Mouse (Mus musculus) heart, embryonic 11.5 days (tissue): ENCODE measurements at regions not wholly inside any gene's neighbourhood (a gene's known extent, or its start where the extent isn't known, plus 50 kb on each side); places are given as distances from the start of the nearest gene placed in this dataset.

ENCODE experiments used
- ATAC-seq: fragments of 200-750 bp; cut with Nextera tagmentation; replicated peaks from 2 replicates; pipeline ENCODE4 v1.8.0; 2017; ENCODE audit warnings: moderate library complexity; ENCODE audit not compliant: insufficient number of reproducible peaks, low FRiP score, low TSS enrichment
- H3K27ac ChIP-seq: fragments of 300-500 bp; sonication (generic); 2 replicates; pipeline ENCODE4 v1.5.1; 2014; ENCODE audit warnings: mild to moderate bottlenecking, low read depth, low read length
- H3K27me3 ChIP-seq: fragments of 300-500 bp; sonication (generic); 2 replicates; pipeline ENCODE4 v1.6.1; 2014; ENCODE audit warnings: mild to moderate bottlenecking, low read length, mixed read lengths; ENCODE audit not compliant: control insufficient read depth, insufficient read depth
- H3K36me3 ChIP-seq: fragments of 300-500 bp; sonication (generic); 2 replicates; pipeline ENCODE4 v1.6.1; 2014; ENCODE audit warnings: mild to moderate bottlenecking, low read length, moderate library complexity, mixed read lengths; ENCODE audit not compliant: control insufficient read depth, insufficient read depth
- H3K4me1 ChIP-seq: fragments of 300-500 bp; sonication (generic); 2 replicates; pipeline ENCODE4 v1.6.1; 2014; ENCODE audit warnings: low read length; ENCODE audit not compliant: control insufficient read depth, insufficient read depth
- H3K4me2 ChIP-seq: fragments of 300-500 bp; sonication (generic); 2 replicates; pipeline ENCODE4 v1.6.1; 2014; ENCODE audit warnings: mild to moderate bottlenecking, moderate library complexity
- H3K4me3 ChIP-seq: fragments of 300-500 bp; sonication (generic); 2 replicates; pipeline ENCODE4 v1.5.1; 2014; ENCODE audit warnings: low read depth, low read length
- H3K9ac ChIP-seq: fragments of 300-500 bp; sonication (generic); 2 replicates; pipeline ENCODE4 v1.6.1; 2014; ENCODE audit warnings: mild to moderate bottlenecking, low read depth, low read length, moderate library complexity
- H3K9me3 ChIP-seq: fragments of 300-500 bp; sonication (generic); replicated peaks from 2 replicates; pipeline ENCODE4 v1.6.1; 2016; ENCODE audit warnings: low read length; ENCODE audit not compliant: control insufficient read depth
- WGBS: fragments of 180-500 bp; shearing (Covaris S2); extraction: QIAGEN DNeasy Blood & Tissue Kit; methylation state at CpG from one replicate; pipeline ENCODE4 v1.1.7; 2014; ENCODE audit not compliant: insufficient replicate concordance; 5-methylcytosine and 5-hydroxymethylcytosine counted together

- no peak for ATAC-seq
- no peak overlapping the region for H3K4me2 ChIP-seq
Observed at GRCm38 (mm10) chr12:107539683-107540082, 51.3 kb downstream of the 3110018I06Rik start.

GRCm38 (mm10) chr12:107541196-107541595 lies 52.8 kb downstream of the 3110018I06Rik start:
- ATAC-seq = no peak
- WGBS = 59% methylated on average over 5 of the region's 5 CpGs
- Histone ChIP-seq H3K9me3 (no peaks in the 10 kb centered on the region), H3K27ac (no peak overlapping the region), H3K36me3 (no peaks in the 10 kb centered on the region), H3K4me2 (no peak overlapping the region), H3K4me1 (no peaks in the 10 kb centered on the region; the same call in 1 of the 2 replicates), H3K4me3 (no peak overlapping the region), H3K9ac (no peak overlapping the region), H3K27me3 (no peaks in the 10 kb centered on the region)

More at GRCm38 (mm10) chr12:107539683-107540082, 51.3 kb downstream of the 3110018I06Rik start:
- H3K36me3 ChIP-seq = no peaks in the 10 kb centered on the region
- H3K27me3 ChIP-seq = no peaks in the 10 kb centered on the region
- no peaks in the 10 kb centered on the region; the same call in 1 of the 2 replicates for H3K4me1 ChIP-seq
- H3K9me3 ChIP-seq = no peaks in the 10 kb centered on the region
- H3K4me3 ChIP-seq = no peak overlapping the region
- no peak overlapping the region for H3K9ac ChIP-seq
- no peak overlapping the region for H3K27ac ChIP-seq
- WGBS = 30% methylated on average over 3 of the region's 3 CpGs

DNA sequence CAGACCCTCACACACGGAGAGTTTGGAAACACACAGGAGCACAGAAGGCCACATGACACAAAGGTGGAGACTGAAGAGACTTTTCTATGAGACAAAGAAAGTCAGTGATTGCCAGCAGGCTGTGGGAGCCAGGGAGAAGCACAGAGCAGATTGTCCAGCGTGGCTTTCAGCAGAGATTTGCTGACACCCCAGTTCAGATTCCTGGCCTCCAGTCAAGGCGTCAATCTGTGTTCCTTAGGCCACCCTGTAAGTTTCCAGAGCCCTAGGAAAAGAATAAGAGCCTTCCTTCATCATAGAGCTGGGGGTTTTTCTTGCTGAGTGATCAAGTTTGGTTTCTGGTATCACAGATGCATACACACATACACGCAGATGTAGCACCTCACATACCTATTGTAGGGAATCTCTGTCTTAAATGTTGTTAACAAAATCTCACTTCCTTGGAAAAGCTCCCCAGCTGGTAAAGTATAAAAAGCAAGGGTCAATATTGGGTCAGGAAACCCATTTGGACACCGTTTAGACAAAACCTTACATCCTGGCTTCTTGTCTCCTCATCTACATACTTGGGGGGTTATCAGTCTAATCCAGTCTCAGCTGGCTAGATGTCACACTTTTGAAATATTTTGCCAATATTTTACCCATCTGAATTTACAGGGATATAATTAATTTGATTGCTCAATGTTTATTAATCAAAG lies 58.9 kb downstream of the 3110018I06Rik start:
- H3K4me2 ChIP-seq = no peak overlapping the region
- H3K9ac ChIP-seq = no peak overlapping the region
- H3K27me3 ChIP-seq = no peaks in the 10 kb centered on the region
- no peak overlapping the region for H3K4me3 ChIP-seq
- 55% methylated on average over 5 of the region's 5 CpGs for WGBS
- no peaks in the 10 kb centered on the region for H3K9me3 ChIP-seq
- no peaks in the 10 kb centered on the region for H3K4me1 ChIP-seq
- no peak for ATAC-seq
- H3K27ac ChIP-seq = no peak overlapping the region
- H3K36me3 ChIP-seq = no peaks in the 10 kb centered on the region

GRCm38 (mm10) chr12:107547886-107548448 lies 59.5 kb downstream of the 3110018I06Rik start:
- no peak overlapping the region for H3K9ac ChIP-seq
- no peak overlapping the region for H3K4me2 ChIP-seq
- ATAC-seq = no peak
- H3K27me3 ChIP-seq = no peaks in the 10 kb centered on the region
- H3K4me3 ChIP-seq = no peak overlapping the region
- no peak overlapping the region for H3K27ac ChIP-seq
- H3K36me3 ChIP-seq = no peaks in the 10 kb centered on the region
- H3K4me1 ChIP-seq = no peaks in the 10 kb centered on the region
- H3K9me3 ChIP-seq = no peaks in the 10 kb centered on the region
- 70% methylated on average over 3 of the region's 3 CpGs for WGBS

- Histone ChIP-seq H3K9me3 (no peaks in the 10 kb centered on the region), H3K4me1 (no peaks in the 10 kb centered on the region), H3K36me3 (no peaks in the 10 kb centered on the region), H3K4me2 (no peak overlapping the region), H3K27ac (no peak overlapping the region), H3K27me3 (no peaks in the 10 kb centered on the region), H3K4me3 (no peak overlapping the region), H3K9ac (no peak overlapping the region)
- WGBS = 70% methylated on average over 25 of the region's 25 CpGs
- ATAC-seq = no peak
Observed at GRCm38 (mm10) chr12:107549452-107550296, 61.2 kb downstream of the 3110018I06Rik start.

GRCm38 (mm10) chr12:107559191-107559590 lies 70.8 kb downstream of the 3110018I06Rik start:
- Histone ChIP-seq H3K4me2 (no peak overlapping the region), H3K4me1 (no peaks in the 10 kb centered on the region), H3K9ac (no peak overlapping the region), H3K27me3 (no peaks in the 10 kb centered on the region), H3K9me3 (no peaks in the 10 kb centered on the region), H3K27ac (no peak overlapping the region), H3K4me3 (no peak overlapping the region), H3K36me3 (no peaks in the 10 kb centered on the region)
- no peak for ATAC-seq
- 88% methylated on average over 4 of the region's 4 CpGs for WGBS

DNA sequence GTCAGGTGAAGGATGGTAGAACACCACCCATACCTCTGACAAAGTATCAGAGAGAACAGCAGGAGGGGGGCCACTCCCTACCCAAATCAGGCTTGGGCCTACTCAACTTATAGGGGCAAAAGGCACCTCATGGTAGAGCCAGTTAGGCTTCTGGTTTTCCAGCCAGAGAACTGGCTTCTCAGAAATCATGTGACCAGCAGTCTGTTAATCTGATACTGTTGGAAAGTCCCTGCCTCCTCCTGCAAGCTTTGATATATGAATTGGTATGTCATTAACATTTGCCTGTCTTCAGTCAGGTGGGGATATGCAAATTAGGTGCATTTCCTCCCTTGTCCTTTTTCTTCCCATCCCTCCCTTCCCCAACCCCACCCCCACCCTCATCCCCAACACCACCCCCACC lies 71.7 kb downstream of the 3110018I06Rik start:
- ATAC-seq = no peak
- no peak overlapping the region for H3K27ac ChIP-seq
- no peak overlapping the region for H3K4me2 ChIP-seq
- no peak overlapping the region for H3K4me3 ChIP-seq
- H3K9ac ChIP-seq = no peak overlapping the region
- H3K4me1 ChIP-seq = no peaks in the 10 kb centered on the region
- H3K27me3 ChIP-seq = no peaks in the 10 kb centered on the region
- H3K9me3 ChIP-seq = no peaks in the 10 kb centered on the region
- H3K36me3 ChIP-seq = no peaks in the 10 kb centered on the region

GRCm38 (mm10) chr12:107572586-107572985 lies 84.2 kb downstream of the 3110018I06Rik start:
- H3K4me2 ChIP-seq = no peak overlapping the region
- ATAC-seq = no peak
- no peaks in the 10 kb centered on the region for H3K36me3 ChIP-seq
- WGBS = 84% methylated on average over 4 of the region's 4 CpGs
- H3K4me3 ChIP-seq = no peak overlapping the region
- H3K9me3 ChIP-seq = no peaks in the 10 kb centered on the region
- no peak overlapping the region for H3K9ac ChIP-seq
- H3K27me3 ChIP-seq = no peaks in the 10 kb centered on the region
- no peak overlapping the region for H3K27ac ChIP-seq
- no peaks in the 10 kb centered on the region for H3K4me1 ChIP-seq
